In genomic region chr9:78355611-78356010, GRCm38 (mm10) we compare ENCODE assay signal across 27 mouse cellular contexts. TPM values are rescaled to one million over a fixed set of nuclear protein-coding genes. Genes with fewer than 3 reads are reported as not detected.
DNase-seq lines count a peak whose midpoint lies in the region; ATAC-seq lines count a peak whose summit lies in the region.
"Had no signal": no experiment of that assay in that cellular context is flagged by ENCODE, and none has a peak within 500 bp of the region (broad histone marks: within the 10 kb centered on the region; RNA-seq: fewer than 3 reads in every experiment).

Gsta2 (minus strand) TSS chr9:78355788.

- H3K4me1 ChIP-seq in kidney, embryonic 15.5 days: 0 out of 2 replicates have a peak, but pooled peaks cover 2% of the 10 kb centered on the region
- H3K4me1 ChIP-seq in liver, embryonic 15.5 days (replicated peaks): no peaks in the 10 kb centered on the region
- H3K4me1 ChIP-seq in liver, embryonic 11.5 days (replicated peaks; ENCODE audit: control insufficient read depth, insufficient read depth, low read length): no peaks in the 10 kb centered on the region
- no peaks in the 10 kb centered on the region for H3K4me1 ChIP-seq in intestine, embryonic 16.5 days (ENCODE audit: control insufficient read depth, insufficient read depth, low read length)
- no peaks in the 10 kb centered on the region for H3K4me1 ChIP-seq in stomach, embryonic 16.5 days (ENCODE audit: control insufficient read depth, insufficient read depth, low read length)
- H3K4me1 ChIP-seq: forebrain, embryonic 13.5 days; heart, embryonic 15.5 days; liver, embryonic 13.5 days had no signal

- H3K36me3 ChIP-seq in kidney, embryonic 15.5 days: no peaks in the 10 kb centered on the region
- no peaks in the 10 kb centered on the region for H3K36me3 ChIP-seq in liver, embryonic 15.5 days (replicated peaks)
- H3K36me3 ChIP-seq in liver, embryonic 11.5 days (ENCODE audit: control insufficient read depth, insufficient read depth, low read length): no peaks in the 10 kb centered on the region
- H3K36me3 ChIP-seq in intestine, embryonic 16.5 days (ENCODE audit: control insufficient read depth, insufficient read depth, low read length): no peaks in the 10 kb centered on the region
- H3K36me3 ChIP-seq in stomach, embryonic 16.5 days (ENCODE audit: control insufficient read depth, insufficient read depth, low read length): no peaks in the 10 kb centered on the region
- H3K36me3 ChIP-seq: heart, embryonic 10.5 days; heart, embryonic 15.5 days; liver, embryonic 13.5 days had no signal

- no peak for DNase-seq in kidney, postnatal 14 days
- DNase-seq in liver, embryonic 11.5 days (ENCODE audit: low spot score): no peak
- DNase-seq in cerebellum, postnatal 25 days: no peak
- DNase-seq: adrenal gland, postnatal 36 days; cerebellum, adult 18-20 months; cerebellum, postnatal 10 days; gastrocnemius, postnatal 10 days; layer of hippocampus, postnatal 36 days; left cerebral cortex, postnatal 4 days; liver, embryonic 13.5 days; lung, embryonic 14.5 days; lung, postnatal 14 days; midbrain, embryonic 14.5 days; thymus, postnatal 4 days had no signal

- H3K9me3 ChIP-seq in kidney, embryonic 15.5 days (replicated peaks): no peaks in the 10 kb centered on the region
- H3K9me3 ChIP-seq in liver, embryonic 15.5 days (replicated peaks): no peaks in the 10 kb centered on the region
- no peaks in the 10 kb centered on the region for H3K9me3 ChIP-seq in liver, embryonic 11.5 days (ENCODE audit: control insufficient read depth, low read length)
- no peaks in the 10 kb centered on the region for H3K9me3 ChIP-seq in intestine, embryonic 16.5 days (ENCODE audit: control insufficient read depth, low read length)
- H3K9me3 ChIP-seq in stomach, embryonic 16.5 days (replicated peaks; ENCODE audit: control insufficient read depth, low read length): no peaks in the 10 kb centered on the region
- H3K9me3 ChIP-seq: forebrain, embryonic 13.5 days; heart, embryonic 10.5 days; heart, embryonic 15.5 days; liver, embryonic 13.5 days had no signal

- WGBS in kidney, embryonic 15.5 days: 89% methylated on average over 8 of the region's 8 CpGs
- 69% methylated on average over 8 of the region's 8 CpGs for WGBS in liver, embryonic 15.5 days (ENCODE audit: insufficient replicate concordance)
- WGBS in liver, embryonic 11.5 days: 79% methylated on average over 8 of the region's 8 CpGs
- 89% methylated on average over 8 of the region's 8 CpGs for WGBS in intestine, embryonic 16.5 days
- 84% methylated on average over 8 of the region's 8 CpGs for WGBS in stomach, embryonic 16.5 days

- no peak within 1 kb of the TSS for H3K9ac ChIP-seq in kidney, embryonic 15.5 days
- no peak within 1 kb of the TSS for H3K9ac ChIP-seq in liver, embryonic 15.5 days
- H3K9ac ChIP-seq in liver, embryonic 11.5 days (ENCODE audit: low read depth, low read length): no peak within 1 kb of the TSS
- H3K9ac ChIP-seq in intestine, embryonic 16.5 days (ENCODE audit: low read depth, low read length): no peak within 1 kb of the TSS
- H3K9ac ChIP-seq in stomach, embryonic 16.5 days (ENCODE audit: low read length): no peak within 1 kb of the TSS
- H3K9ac ChIP-seq: forebrain, embryonic 13.5 days; heart, embryonic 15.5 days; liver, embryonic 13.5 days; lung, embryonic 14.5 days had no signal

- no peak within 1 kb of the TSS for H3K4me2 ChIP-seq in kidney, embryonic 15.5 days
- no peak within 1 kb of the TSS for H3K4me2 ChIP-seq in liver, embryonic 15.5 days
- H3K4me2 ChIP-seq in liver, embryonic 11.5 days: no peak within 1 kb of the TSS
- H3K4me2 ChIP-seq in intestine, embryonic 16.5 days (ENCODE audit: low read depth, low read length): no peak within 1 kb of the TSS
- H3K4me2 ChIP-seq in stomach, embryonic 16.5 days (ENCODE audit: low read depth, low read length): no peak within 1 kb of the TSS
- H3K4me2 ChIP-seq: forebrain, embryonic 13.5 days; heart, embryonic 15.5 days; liver, embryonic 13.5 days; lung, embryonic 14.5 days had no signal

- peak within 1 kb of the TSS; percentile 41 for H3K27ac ChIP-seq in kidney, embryonic 15.5 days
- 0 out of 2 replicates have a peak within 1 kb of the TSS, but pooled peaks have one; percentile 19 for H3K27ac ChIP-seq in liver, embryonic 15.5 days (replicated peaks)
- H3K27ac ChIP-seq in liver, embryonic 11.5 days (ENCODE audit: low read depth, low read length): no peak within 1 kb of the TSS
- peak within 1 kb of the TSS; percentile 49 for H3K27ac ChIP-seq in intestine, embryonic 16.5 days (ENCODE audit: low read length)
- no peak within 1 kb of the TSS for H3K27ac ChIP-seq in stomach, embryonic 16.5 days (ENCODE audit: low read length)
- H3K27ac ChIP-seq: forebrain, embryonic 13.5 days; heart, embryonic 10.5 days; heart, embryonic 15.5 days; hindbrain, postnatal 0 days; liver, embryonic 13.5 days had no signal

- no peak within 1 kb of the TSS for H3K4me3 ChIP-seq in kidney, embryonic 15.5 days (replicated peaks)
- H3K4me3 ChIP-seq in liver, embryonic 15.5 days (replicated peaks): no peak within 1 kb of the TSS
- H3K4me3 ChIP-seq in liver, embryonic 11.5 days (ENCODE audit: low read depth, low read length): no peak within 1 kb of the TSS
- H3K4me3 ChIP-seq in intestine, embryonic 16.5 days (ENCODE audit: low read length): no peak within 1 kb of the TSS
- no peak within 1 kb of the TSS for H3K4me3 ChIP-seq in stomach, embryonic 16.5 days (replicated peaks; ENCODE audit: low read length)
- H3K4me3 ChIP-seq: forebrain, embryonic 13.5 days; heart, embryonic 10.5 days; heart, embryonic 15.5 days; liver, embryonic 13.5 days had no signal

- no peaks in the 10 kb centered on the region for H3K27me3 ChIP-seq in kidney, embryonic 15.5 days
- no peaks in the 10 kb centered on the region for H3K27me3 ChIP-seq in liver, embryonic 15.5 days
- no peaks in the 10 kb centered on the region for H3K27me3 ChIP-seq in liver, embryonic 11.5 days (replicated peaks; ENCODE audit: control insufficient read depth, insufficient read depth, low read length)
- no peaks in the 10 kb centered on the region for H3K27me3 ChIP-seq in intestine, embryonic 16.5 days (replicated peaks; ENCODE audit: control insufficient read depth, insufficient read depth, low read length)
- H3K27me3 ChIP-seq in stomach, embryonic 16.5 days (ENCODE audit: control insufficient read depth, insufficient read depth, low read length): no peaks in the 10 kb centered on the region
- H3K27me3 ChIP-seq: forebrain, embryonic 13.5 days; heart, embryonic 15.5 days; liver, embryonic 13.5 days had no signal

- no peak for ATAC-seq in kidney, embryonic 15.5 days (replicated peaks; ENCODE audit: low FRiP score)
- ATAC-seq in liver, embryonic 15.5 days (ENCODE audit: insufficient read depth): no peak
- no peak for ATAC-seq in liver, embryonic 11.5 days (replicated peaks; ENCODE audit: low FRiP score)
- ATAC-seq in intestine, embryonic 16.5 days: no peak
- no peak for ATAC-seq in stomach, embryonic 16.5 days (ENCODE audit: insufficient read depth, low FRiP score)
- ATAC-seq: CD4-positive, CD25-positive, alpha-beta regulatory T cell, adult 4 months; forebrain, embryonic 13.5 days; hindbrain, postnatal 0 days had no signal

RNA-seq across cellular contexts. Expression of gene Gsta2, which starts in this region (rescaled TPM):
- 41.3 and 45.0 TPM in 2 replicates for polyA plus RNA-seq in kidney, embryonic 15.5 days (2015; fragmentation: Nextera tagmentation; extraction: Ambion mirVana)
- polyA plus RNA-seq in liver, embryonic 15.5 days (2015; fragmentation: Nextera tagmentation; extraction: Ambion mirVana): 0.23 and 0.51 TPM in 2 replicates
- not detected in 2 replicates for polyA plus RNA-seq in liver, embryonic 11.5 days (2014; fragmentation: Nextera tagmentation; extraction: Ambion mirVana)
- polyA plus RNA-seq in intestine, embryonic 16.5 days (2015; fragmentation: Nextera tagmentation; extraction: Ambion mirVana): 77.3 and 89.5 TPM in 2 replicates
- 31.3 and 32.1 TPM in 2 replicates for polyA plus RNA-seq in stomach, embryonic 16.5 days (2015; fragmentation: Nextera tagmentation; extraction: Ambion mirVana)
- polyA plus RNA-seq: brain, embryonic 14.5 days; CD4-positive, CD25-positive, alpha-beta regulatory T cell, adult 4 months; forebrain, embryonic 13.5 days; heart, embryonic 10.5 days; heart, embryonic 15.5 days; hindbrain, embryonic 11.5 days; hindbrain, postnatal 0 days; liver, embryonic 13.5 days; midbrain, embryonic 14.5 days; neural tube, embryonic 14.5 days; small intestine, adult 2 months had no signal

Comparison
In these comparisons a context has a peak if more than half of its experiments do, and no peak if none do; other contexts are left out.
1. RNA of gene Gsta2 (polyA plus RNA-seq): 77.3 to 89.5 TPM in intestine, embryonic 16.5 days, 41.3 to 45.0 TPM in kidney, embryonic 15.5 days and 31.3 to 32.1 TPM in stomach, embryonic 16.5 days; 0.23 to 0.51 TPM in liver, embryonic 15.5 days and not detected in liver, embryonic 11.5 days; every median in the first group is over 10 times any median in the second.
2. H3K27ac ChIP-seq: peak in kidney, embryonic 15.5 days (single experiment), liver, embryonic 15.5 days (single experiment) and intestine, embryonic 16.5 days (single experiment); none in liver, embryonic 11.5 days (single experiment) and stomach, embryonic 16.5 days (single experiment).